Mouse (Mus musculus): ENCODE results near the gene Rps6ka2. TPM values are rescaled to one million over a fixed set of nuclear protein-coding genes. Genes with fewer than 3 reads are reported as not detected.

Gene Rps6ka2
- total RNA-seq, 2 experiments from 2014 or later = 33.4 to 37.4 TPM

GRCm38 (mm10) chr17:7219044-7219718, 49.3 kb downstream of the Rps6ka2 start:
- no peak for DNase-seq (ENCODE audit: low spot score in 2 of 2)

GRCm38 (mm10) chr17:7221310-7221709, 51.4 kb downstream of the Rps6ka2 start:
- no peak for DNase-seq (ENCODE audit: low spot score in 2 of 2)

GRCm38 (mm10) chr17:7222198-7222597, 52.3 kb downstream of the Rps6ka2 start:
- DNase-seq (ENCODE audit: low spot score in 2 of 2) = no peak

- DNase-seq (ENCODE audit: low spot score in 2 of 2) = no peak
Observed at GRCm38 (mm10) chr17:7228545-7228944, 58.6 kb downstream of the Rps6ka2 start.

- DNase-seq (ENCODE audit: low spot score in 2 of 2) = no peak
Observed at GRCm38 (mm10) chr17:7231312-7231711, 61.4 kb downstream of the Rps6ka2 start.

- no peak for DNase-seq (ENCODE audit: low spot score in 2 of 2)
Observed at GRCm38 (mm10) chr17:7231790-7232189, 61.9 kb downstream of the Rps6ka2 start.

GRCm38 (mm10) chr17:7232400-7232799, 62.5 kb downstream of the Rps6ka2 start:
- no peak for DNase-seq (ENCODE audit: low spot score in 2 of 2)

- DNase-seq (ENCODE audit: low spot score in 2 of 2) = peak in 1 of 2 experiments; percentile 48
Observed at GRCm38 (mm10) chr17:7233197-7233596, 63.3 kb downstream of the Rps6ka2 start.

GRCm38 (mm10) chr17:7237706-7238105, 67.8 kb downstream of the Rps6ka2 start:
- DNase-seq (ENCODE audit: low spot score in 2 of 2) = no peak

- DNase-seq (ENCODE audit: low spot score in 2 of 2) = no peak
Observed at GRCm38 (mm10) chr17:7238766-7239165, 68.9 kb downstream of the Rps6ka2 start.

GRCm38 (mm10) chr17:7240526-7240925, 70.6 kb downstream of the Rps6ka2 start:
- no peak for DNase-seq (ENCODE audit: low spot score in 2 of 2)

- peak in 1 of 2 experiments; percentile 26 for DNase-seq (ENCODE audit: low spot score in 2 of 2)
Observed at GRCm38 (mm10) chr17:7245078-7245477, 75.2 kb downstream of the Rps6ka2 start.

- DNase-seq (ENCODE audit: low spot score in 2 of 2) = no peak
Observed at GRCm38 (mm10) chr17:7246893-7247556, 77.1 kb downstream of the Rps6ka2 start.

GRCm38 (mm10) chr17:7250373-7250772, 80.5 kb downstream of the Rps6ka2 start:
- DNase-seq (ENCODE audit: low spot score in 2 of 2) = no peak

GRCm38 (mm10) chr17:7257208-7257607, 87.3 kb downstream of the Rps6ka2 start:
- no peak for DNase-seq (ENCODE audit: low spot score in 2 of 2)

GRCm38 (mm10) chr17:7258748-7259359, 88.9 kb downstream of the Rps6ka2 start:
- DNase-seq (ENCODE audit: low spot score in 2 of 2) = peak in 1 of 2 experiments; percentile 45

- no peak for DNase-seq (ENCODE audit: low spot score in 2 of 2)
Observed at GRCm38 (mm10) chr17:7260360-7260759, 90.4 kb downstream of the Rps6ka2 start.

GRCm38 (mm10) chr17:7262056-7262455, 92.1 kb downstream of the Rps6ka2 start:
- DNase-seq (ENCODE audit: low spot score in 2 of 2) = no peak

GRCm38 (mm10) chr17:7262620-7263019, 92.7 kb downstream of the Rps6ka2 start:
- no peak for DNase-seq (ENCODE audit: low spot score in 2 of 2)

GRCm38 (mm10) chr17:7264610-7265009, 94.7 kb downstream of the Rps6ka2 start:
- no peak for DNase-seq (ENCODE audit: low spot score in 2 of 2)

- no peak for DNase-seq (ENCODE audit: low spot score in 2 of 2)
Observed at GRCm38 (mm10) chr17:7265291-7265690, 95.4 kb downstream of the Rps6ka2 start.

- no peak for DNase-seq (ENCODE audit: low spot score in 2 of 2)
Observed at GRCm38 (mm10) chr17:7265705-7266368, 95.9 kb downstream of the Rps6ka2 start.

Data from layer of hippocampus, adult 18-20 months (tissue).